In genomic region chr1:36943653-36944052, GRCm38 (mm10) we compare ENCODE assay signal across 8 mouse cellular contexts. TPM values are rescaled to one million over a fixed set of nuclear protein-coding genes. Genes with fewer than 3 reads are reported as not detected.
DNase-seq lines count a peak whose midpoint lies in the region; ATAC-seq and TF ChIP-seq lines count a peak whose summit lies in the region.

Gene Tmem131 (minus strand): TSS chr1:36943666.

- ATAC-seq in hindbrain, embryonic 14.5 days (ENCODE audit: low FRiP score): no peak
- no peak for ATAC-seq in megakaryocyte, adult 5-6 weeks (ENCODE audit: poor library complexity, severe bottlenecking)

- WGBS in cerebellum, adult 2 months: 69% methylated on average over 5 of the region's 5 CpGs
- 58% methylated on average over 5 of the region's 5 CpGs for WGBS in hindbrain, embryonic 14.5 days

- no peak within 1 kb of the TSS for H3K4me2 ChIP-seq in hindbrain, embryonic 14.5 days (replicated peaks)

- DNase-seq in cerebellum, adult 2 months: no peak
- DNase-seq in cerebellum, postnatal 4 days (ENCODE audit: low spot score in 2 of 2): no peak
- DNase-seq in ES-CJ7 (ENCODE audit: low read depth, low spot score): peak; percentile 91
- DNase-seq in hindbrain, embryonic 14.5 days (ENCODE audit: low spot score): no peak
- no peak for DNase-seq in thymus, postnatal 25 days
- DNase-seq in cerebellum, adult 11 months: no peak

- no peaks in the 10 kb centered on the region for H3K4me1 ChIP-seq in cerebellum, adult 2 months (ENCODE audit: control insufficient read depth, insufficient read depth, low read length)
- peaks cover 47% of the 10 kb centered on the region for H3K4me1 ChIP-seq in erythroblast, embryonic 14.5 days (ENCODE audit: control insufficient read depth)
- H3K4me1 ChIP-seq in hindbrain, embryonic 14.5 days (replicated peaks; ENCODE audit: control insufficient read depth, insufficient read depth, low read length): peaks cover 7% of the 10 kb centered on the region

- H3K27ac ChIP-seq in cerebellum, adult 2 months (ENCODE audit: insufficient read depth, low read length): no peak within 1 kb of the TSS
- H3K27ac ChIP-seq in hindbrain, embryonic 14.5 days: no peak within 1 kb of the TSS

- no peak for TF ChIP-seq POLR2A in cerebellum, adult 2 months (IDR thresholded peaks at IDR 0.05; ENCODE audit: borderline replicate concordance, insufficient read depth, low read length)

- no peaks in the 10 kb centered on the region for H3K36me3 ChIP-seq in erythroblast, embryonic 14.5 days (ENCODE audit: control insufficient read depth)
- H3K36me3 ChIP-seq in hindbrain, embryonic 14.5 days (replicated peaks; ENCODE audit: control insufficient read depth, insufficient read depth): no peaks in the 10 kb centered on the region

- H3K4me3 ChIP-seq in cerebellum, adult 2 months (replicated peaks; ENCODE audit: insufficient read depth, low read depth, low read length): no peak within 1 kb of the TSS
- H3K4me3 ChIP-seq in erythroblast, embryonic 14.5 days (replicated peaks): peak within 1 kb of the TSS; percentile 50
- H3K4me3 ChIP-seq in hindbrain, embryonic 14.5 days (replicated peaks; ENCODE audit: low read length): no peak within 1 kb of the TSS

- H3K9me3 ChIP-seq in erythroblast, embryonic 14.5 days (ENCODE audit: control insufficient read depth, low read length): no peaks in the 10 kb centered on the region
- no peaks in the 10 kb centered on the region for H3K9me3 ChIP-seq in hindbrain, embryonic 14.5 days (ENCODE audit: control insufficient read depth, low read length)

- no peaks in the 10 kb centered on the region for H3K27me3 ChIP-seq in cerebellum, adult 2 months (ENCODE audit: control insufficient read depth, insufficient read depth, low read length)
- H3K27me3 ChIP-seq in erythroblast, embryonic 14.5 days (ENCODE audit: control insufficient read depth): no peaks in the 10 kb centered on the region
- no peaks in the 10 kb centered on the region for H3K27me3 ChIP-seq in hindbrain, embryonic 14.5 days (ENCODE audit: control insufficient read depth, insufficient read depth, low read length)

- no peak for TF ChIP-seq CTCF in cerebellum, adult 2 months (IDR thresholded peaks at IDR 0.05; ENCODE audit: borderline replicate concordance, insufficient read depth, low read depth, low read length)

- H3K9ac ChIP-seq in hindbrain, embryonic 14.5 days: no peak within 1 kb of the TSS

RNA-seq across cellular contexts. Expression of gene Tmem131, which starts in this region (rescaled TPM):
- polyA plus RNA-seq in cerebellum, adult 2 months (2012; rRNA removed): 31.4 and 32.2 TPM in 2 replicates
- polyA plus RNA-seq in erythroblast, embryonic 14.5 days (2012): 7.8 and 8.1 TPM in 2 replicates
- 21.7 and 22.2 TPM in 2 replicates for polyA plus RNA-seq in hindbrain, embryonic 14.5 days (2014; fragmentation: Nextera tagmentation; extraction: Ambion mirVana)
- 65.6 and 68.7 TPM in 2 replicates for total RNA-seq in megakaryocyte, adult 5-6 weeks (2015)
- total RNA-seq in megakaryocyte, adult 5-6 weeks (2017): 20.3 and 32.8 TPM in 2 replicates
